Mouse (Mus musculus) erythroblast, adult 5-6 weeks (primary cell): ENCODE data around the gene Npas3. TPM values are rescaled to one million over a fixed set of nuclear protein-coding genes. Genes with fewer than 3 reads are reported as not detected.

Experiments used
- ATAC-seq: replicated peaks from 2 replicates; pipeline ENCODE4 v1.8.0; 2016; ENCODE audit warnings: moderate number of reproducible peaks, mild to moderate bottlenecking, moderate TSS enrichment, inconsistent platforms; ENCODE audit not compliant: poor library complexity, low FRiP score, severe bottlenecking
- total RNA-seq, 2 experiments: library from RNA; stranded (forward) in 1 of 2; stranded (reverse) in 1 of 2; fragments of 150-400 nt in 1 of 2; fragments of 200-764, 138-1000 nt in 1 of 2; gene quantifications; 2 replicates each; pipeline versions ENCODE4 v1.2.3 to v1.2.4; 2015 to 2017; ENCODE audit warnings: low replicate concordance in 2 of 2

The Npas3 gene
- total RNA-seq, 2 experiments from 2014 or later, result not detected

DNA sequence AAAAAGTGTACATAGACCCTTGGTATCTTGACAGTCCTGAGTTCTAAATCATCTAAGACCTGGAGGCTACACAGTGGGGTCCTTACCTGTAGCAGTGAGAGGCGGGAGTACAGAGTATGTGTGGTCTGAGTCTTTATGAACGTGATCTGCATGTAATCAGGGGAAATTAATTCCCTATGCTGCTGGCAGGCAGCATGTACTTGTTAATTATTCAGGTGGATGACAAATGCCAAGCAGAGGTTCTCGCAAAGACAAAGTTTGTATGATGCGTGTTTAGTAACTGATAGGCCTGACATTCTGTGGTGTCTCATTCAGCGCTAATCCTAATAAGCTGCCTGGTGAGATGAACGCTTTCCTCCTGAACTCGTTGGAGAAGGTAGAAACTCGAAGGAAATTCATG, 136.4 kb downstream of the Npas3 start:
- ATAC-seq, result no peak

DNA sequence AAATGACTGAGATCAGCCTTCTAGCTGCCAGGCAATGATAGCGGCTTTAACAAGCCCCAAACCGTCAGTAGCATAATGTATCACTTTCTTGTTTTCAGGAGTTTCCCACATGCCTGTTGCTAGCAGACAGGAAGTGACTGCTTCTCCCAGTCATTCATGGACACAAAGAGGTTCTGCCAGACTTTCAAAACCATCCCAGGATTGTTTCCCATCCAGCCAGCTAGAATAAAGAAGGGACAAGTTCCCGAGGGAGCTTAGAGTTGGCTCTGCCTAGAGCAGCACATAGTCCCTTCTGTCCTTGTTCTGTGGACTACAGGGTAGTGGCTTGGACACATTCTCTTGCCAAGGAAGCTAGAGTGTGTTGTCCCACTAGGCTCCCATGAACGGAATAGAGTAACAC, 157.4 kb downstream of the Npas3 start:
- no peak for ATAC-seq

DNA sequence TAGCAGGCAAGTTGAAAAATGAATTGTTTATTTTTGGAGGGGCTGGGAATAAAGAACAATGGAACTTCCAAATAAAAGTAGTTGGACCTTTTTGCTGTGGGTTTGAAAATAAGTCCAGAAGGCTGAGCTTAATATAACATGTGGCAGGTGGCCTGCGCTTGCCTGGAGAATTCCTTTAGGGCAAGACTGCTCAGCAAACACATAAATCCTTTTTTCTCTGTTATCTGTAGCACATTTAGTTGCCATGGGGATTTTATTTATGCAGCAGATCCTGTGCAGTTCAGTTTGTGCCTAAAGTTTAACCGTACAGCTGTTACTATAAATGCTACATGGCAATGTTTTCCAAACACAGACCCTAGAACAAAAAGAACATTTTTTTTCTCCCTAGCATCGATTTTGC, 159.3 kb downstream of the Npas3 start:
- ATAC-seq, result no peak

DNA sequence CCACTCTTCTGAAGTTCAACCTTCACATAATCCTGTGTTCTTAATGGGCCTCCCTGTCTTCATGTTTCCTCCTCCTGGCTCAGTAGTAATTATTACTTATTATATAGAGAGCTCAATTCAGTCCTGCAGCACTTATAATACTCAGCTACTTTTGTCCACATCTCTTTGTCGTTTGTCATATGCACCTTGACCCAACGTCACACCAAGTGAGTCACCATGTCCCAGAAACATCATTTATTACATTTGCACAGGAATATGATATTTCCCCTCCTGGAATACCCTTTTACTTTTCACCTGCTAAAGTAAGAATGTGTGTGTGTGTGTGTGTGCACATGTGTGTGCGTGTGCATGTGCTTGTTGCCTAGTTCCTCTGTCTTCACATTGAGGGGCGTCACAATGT, 161.2 kb downstream of the Npas3 start:
- no peak for ATAC-seq

DNA sequence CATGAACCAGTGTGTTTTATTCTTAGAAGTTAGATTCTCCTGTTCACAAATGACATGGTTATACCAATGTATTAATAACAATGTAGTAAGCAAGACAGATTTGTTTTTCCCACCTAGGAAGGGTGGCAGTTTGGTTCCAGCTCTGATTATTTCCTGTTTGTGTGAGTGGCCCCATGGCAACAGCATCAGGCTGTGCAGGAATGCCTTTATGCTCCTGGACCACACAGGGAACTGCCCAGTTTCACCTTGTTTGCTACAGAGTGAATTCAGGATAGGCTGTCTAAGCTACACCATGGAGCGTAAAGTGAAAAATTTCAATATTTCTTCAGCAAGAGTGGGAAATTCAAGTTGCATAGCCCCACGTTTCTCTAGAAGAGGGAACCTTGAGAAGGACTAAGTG, 162.2 kb downstream of the Npas3 start:
- no peak for ATAC-seq

DNA sequence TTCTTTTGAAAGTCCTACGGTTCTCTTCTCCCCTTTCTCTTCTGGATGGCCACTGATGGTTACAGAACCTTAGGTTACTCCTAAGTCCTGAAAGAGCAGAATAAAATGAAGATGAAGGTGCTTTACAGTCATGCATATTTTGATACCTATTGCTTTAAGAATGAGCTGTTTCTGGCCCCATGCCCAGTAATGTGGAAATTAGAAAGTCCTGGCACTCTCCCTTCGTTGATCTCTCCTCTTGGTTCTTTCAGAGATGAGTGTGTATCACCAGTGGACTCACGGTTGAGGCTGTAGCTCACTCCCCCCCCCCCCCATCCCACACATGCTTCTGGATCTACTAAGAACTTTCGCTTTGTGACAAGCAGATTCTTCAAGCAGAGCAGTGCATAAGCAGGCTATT, 167.6 kb downstream of the Npas3 start:
- ATAC-seq, result no peak

DNA sequence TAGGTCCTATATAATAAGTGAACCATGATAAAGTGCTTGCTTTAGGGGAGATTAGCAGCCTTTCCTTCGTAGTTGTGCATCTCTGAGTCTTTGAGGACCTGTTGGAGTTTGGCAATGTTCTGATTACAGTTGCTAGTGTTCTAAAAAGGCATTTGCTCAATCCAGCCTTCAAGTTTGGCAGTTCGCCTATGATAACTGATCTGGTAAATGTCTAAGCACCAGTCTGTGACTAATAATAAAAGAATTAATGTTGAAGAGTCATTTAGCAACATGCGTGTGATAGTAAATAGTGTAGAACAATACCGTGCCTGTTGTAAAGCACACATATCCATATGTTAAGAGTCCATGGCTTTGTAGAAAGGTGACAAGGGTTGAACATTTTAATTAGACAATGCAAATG, 173.2 kb downstream of the Npas3 start:
- ATAC-seq, result no peak

DNA sequence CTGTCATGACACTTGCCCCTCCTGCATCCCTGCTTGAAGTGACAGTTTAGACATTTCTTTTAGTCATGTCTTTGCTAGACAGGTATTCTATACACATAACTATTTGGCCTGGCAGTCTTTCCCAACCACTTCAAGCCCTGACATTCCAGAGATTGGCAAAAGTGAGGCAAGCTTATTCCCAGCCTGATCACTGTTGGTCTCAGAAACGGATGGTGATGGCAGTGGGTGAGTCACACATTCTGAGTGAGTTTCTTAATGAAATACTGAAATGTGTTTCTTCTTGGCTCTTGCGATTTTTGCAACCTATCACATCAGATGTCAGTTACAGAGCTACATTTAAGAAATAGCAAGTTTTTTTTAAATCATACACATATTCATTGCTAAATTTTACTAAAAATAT, 175.2 kb downstream of the Npas3 start:
- ATAC-seq, result no peak

DNA sequence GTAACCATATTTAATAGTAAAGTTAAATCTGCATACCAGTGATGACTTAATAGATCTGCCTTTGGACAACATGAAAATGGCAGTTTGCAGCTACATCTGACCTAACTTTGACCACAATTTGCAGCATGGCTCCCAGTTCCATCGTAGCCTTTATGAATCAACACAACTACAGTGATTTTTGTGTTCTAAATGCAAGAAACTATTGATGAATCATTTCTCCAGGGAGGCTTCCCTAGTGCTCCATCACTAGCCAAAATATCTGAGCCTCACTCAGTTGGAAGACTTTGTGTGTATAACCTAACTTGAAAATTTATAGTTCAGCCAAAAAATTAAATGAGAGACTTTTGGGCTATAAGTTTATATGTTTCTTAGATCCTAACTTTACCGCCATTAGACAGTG, 177.5 kb downstream of the Npas3 start:
- no peak for ATAC-seq

DNA sequence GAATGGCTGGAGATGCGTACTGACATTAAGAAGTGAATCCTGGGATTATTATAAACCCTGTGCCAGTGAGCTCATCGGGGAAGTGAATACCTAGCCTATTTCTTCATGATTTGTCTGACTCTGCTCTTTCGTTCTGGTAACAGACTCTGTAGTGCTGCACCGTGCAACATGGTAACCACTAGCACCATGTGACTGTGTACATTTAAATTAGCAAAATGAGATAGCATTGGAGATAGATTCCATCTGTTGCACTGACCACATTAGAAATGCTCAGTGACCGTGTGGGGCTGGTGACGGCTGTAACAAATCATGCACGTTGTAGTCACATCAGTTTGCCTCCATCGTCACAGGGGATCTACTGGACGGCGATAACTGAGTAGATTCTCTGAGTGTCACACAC, 178.7 kb downstream of the Npas3 start:
- ATAC-seq, result no peak

DNA sequence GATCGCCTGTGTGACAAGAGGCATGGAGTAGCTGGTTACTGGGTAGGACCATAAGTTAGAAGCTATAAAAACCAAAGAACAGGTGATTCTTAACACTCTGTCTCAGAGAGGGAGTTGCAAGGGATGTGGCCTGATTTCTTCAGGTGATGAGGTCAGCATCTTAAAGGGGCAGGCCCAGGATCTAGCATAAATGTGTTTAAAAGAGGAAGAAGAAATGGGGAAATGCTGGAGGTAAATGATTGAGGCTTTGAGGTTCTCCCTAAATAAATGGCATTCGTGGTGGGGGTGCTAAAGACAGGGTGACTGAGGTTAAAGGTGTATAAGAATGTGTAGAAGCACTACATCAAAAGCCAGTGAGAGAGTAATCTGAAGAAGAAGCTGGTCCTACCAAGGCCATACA, 193.6 kb downstream of the Npas3 start:
- no peak for ATAC-seq

DNA sequence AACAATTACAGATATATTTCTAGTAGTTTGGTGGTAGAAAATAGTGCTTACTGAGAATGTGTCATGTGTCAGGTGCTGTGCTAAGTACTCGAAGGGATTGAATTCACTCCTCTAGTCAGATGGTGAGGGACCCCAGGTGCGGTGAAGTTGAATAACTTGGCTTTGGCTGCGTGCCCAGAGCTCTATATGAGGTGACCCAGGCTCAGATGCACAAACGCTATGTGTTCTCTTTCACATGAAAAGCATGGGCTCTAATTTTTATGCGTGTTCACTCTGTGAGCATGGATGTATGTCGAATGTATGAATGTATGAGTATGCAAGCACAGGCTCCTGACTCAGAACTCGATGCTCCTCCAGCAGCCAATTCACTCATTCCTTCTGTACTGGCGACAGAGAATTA, 199.0 kb downstream of the Npas3 start:
- ATAC-seq, result no peak

DNA sequence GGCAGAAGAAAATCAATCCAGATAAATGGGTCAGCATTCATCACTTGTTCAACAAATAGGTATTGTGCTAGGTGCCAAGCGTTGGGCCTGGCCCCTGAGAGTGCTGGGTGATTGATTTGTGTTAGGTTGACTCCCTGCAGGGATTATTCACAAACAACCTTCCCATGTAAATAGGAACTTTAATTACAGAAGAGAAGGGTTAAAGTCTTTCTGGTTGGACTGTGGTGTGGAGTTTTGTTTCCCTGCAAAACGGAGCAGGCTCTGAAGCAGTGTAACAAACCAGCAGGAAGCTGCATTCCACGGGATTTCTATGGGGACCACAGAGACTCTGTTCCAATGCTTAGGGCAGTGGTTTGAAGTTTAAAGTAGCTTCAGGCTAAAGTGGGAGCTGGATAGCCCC, 199.6 kb downstream of the Npas3 start:
- no peak for ATAC-seq

DNA sequence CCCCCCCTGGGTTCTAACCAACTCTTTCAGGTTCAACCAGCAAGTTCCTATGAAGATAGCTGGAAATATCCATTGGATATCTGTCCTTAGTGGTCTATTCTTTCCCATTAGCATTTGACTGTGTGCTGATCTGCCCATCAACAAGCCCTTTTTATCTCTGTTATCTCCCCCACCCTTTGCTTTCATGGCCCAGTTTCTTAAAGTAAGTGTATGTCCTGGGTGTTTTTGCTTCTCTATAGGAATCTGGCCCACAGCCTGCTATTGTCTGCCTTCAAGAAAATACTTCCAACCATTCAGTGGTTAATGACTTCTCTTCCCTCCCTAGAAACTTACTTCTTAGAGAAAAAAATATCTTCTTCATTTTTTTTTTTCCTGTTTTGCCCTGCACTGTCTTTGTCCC, 219.1 kb downstream of the Npas3 start:
- no peak for ATAC-seq

DNA sequence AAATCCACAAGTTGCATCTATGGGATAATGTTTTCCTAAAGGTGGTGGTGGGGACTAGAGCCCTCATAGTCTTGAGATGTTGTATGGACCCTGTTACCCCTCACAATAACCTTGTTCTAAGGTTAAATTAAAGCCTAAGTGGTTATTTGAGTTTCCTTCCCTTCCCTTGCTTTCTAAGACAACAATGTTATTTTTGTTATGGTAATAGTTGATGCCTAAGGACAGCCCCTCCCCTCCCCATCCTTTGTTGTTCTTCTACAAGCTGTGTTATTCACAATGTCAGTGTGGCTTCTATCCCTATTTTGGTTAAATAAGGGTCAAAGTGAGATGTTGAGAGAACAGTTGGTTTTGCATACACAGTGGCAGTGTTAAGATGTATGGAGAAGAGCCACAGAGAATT, 226.0 kb downstream of the Npas3 start:
- no peak for ATAC-seq

DNA sequence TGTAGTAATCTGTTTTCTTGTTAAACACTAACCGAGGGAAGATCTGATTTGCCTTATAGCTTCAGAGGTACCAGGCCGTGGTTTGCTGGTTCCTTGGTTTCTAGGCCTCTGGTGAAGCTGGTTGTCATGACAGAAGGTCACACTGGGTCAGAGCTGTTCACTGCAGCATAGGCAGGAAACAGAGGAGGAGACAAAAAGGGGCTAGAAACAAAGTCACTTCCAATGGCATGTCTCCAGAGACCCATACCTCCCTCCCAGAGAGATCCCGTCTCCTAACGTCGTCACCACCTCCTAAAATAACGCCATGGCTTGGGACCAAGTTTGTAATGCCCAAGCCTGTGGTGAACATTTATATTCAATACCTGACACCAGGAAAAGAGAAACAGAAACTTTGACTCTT, 236.4 kb downstream of the Npas3 start:
- no peak for ATAC-seq

DNA sequence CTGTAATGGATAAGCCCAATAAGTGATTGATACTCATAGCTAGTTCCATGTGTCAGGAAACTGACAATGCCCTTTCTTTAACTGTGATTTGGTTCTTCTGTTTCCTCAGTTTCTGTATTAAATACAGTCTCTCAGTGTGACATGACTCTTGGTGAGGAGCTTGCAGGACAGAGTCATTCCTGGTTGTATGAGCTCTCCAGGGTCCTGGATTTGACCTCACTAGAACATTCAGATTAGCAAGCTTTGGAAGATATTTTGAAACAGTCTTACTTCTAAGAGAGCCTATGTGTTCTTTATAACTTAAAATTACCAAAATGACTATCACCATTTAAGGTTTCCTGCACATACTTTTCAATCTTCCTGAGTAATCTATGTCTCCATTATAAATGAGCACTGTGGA, 247.9 kb downstream of the Npas3 start:
- ATAC-seq, result no peak

DNA sequence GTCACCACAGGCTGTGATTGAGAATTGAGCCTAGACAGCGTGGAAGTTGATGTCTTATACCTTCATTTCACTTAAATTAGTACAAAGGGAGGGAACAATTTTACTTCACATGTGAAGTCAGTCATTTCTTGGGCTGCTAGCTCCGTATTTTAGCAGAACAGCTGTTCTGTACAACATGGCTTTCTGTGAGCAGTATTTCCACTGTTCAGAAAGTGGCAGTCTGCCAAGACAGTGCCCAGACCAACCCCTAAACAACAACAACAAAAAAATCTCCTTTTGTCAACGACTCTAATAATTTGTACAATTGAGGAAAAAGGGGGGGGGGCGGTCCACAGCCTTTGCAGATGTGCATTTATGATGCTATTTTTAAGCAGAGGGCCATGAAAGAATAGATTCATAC, 266.4 kb downstream of the Npas3 start:
- ATAC-seq, result no peak

DNA sequence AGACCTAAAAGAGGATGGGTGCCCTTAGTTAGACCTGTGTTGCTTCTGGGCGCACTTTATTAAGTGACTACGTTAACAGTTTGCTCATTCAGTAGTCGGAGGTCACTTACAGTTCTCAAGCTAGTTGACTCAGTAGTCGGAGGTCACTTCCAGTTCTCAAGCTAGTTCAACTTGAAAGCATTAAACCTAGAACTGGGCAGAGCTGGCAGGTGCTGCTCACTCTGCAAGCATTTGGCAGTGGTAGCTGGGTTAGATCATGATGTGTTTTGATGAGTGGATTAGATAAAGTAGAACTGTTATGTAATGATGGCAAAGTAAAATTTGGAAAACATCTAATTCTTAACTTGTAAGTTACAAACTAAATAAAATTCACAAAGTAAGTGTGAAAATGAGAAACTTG, 271.1 kb downstream of the Npas3 start:
- ATAC-seq, result no peak

DNA sequence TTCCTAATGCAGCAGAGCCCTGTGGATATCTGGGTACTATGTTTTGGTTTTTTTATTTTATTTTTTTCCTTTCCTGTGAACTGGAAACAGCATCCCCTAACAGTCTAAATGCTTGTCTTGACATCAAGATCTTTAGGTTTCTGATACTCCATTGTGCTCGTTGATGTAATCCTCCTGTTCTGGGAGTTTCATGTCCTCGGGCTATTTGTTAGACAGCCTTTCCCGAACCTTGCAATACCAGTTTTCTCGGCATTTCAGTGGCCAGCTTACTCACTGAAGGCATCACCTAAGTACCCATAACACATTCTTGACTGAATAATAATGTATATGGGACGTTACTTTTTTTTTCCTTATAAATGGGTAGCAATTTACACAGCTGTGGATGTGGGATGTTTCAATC, 274.2 kb downstream of the Npas3 start:
- ATAC-seq, result no peak

DNA sequence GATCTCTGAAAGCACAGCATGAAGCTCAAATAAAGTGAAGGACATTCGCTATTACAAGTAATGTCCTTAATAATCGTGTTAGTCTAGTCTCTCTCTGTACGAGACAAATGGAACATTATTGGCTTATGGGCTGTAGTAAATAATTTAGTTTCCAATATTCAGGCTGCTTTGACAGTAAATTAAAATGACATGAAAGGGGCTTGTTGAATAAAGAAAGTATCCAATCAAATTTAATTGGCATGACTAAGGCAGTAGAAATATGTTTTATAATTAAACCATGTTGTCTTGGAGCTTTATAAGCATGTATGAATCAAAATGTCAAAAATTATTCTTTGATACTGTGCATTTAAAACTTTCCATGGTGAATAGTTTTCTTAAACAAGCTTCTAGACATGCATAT, 278.6 kb downstream of the Npas3 start:
- ATAC-seq, result no peak

DNA sequence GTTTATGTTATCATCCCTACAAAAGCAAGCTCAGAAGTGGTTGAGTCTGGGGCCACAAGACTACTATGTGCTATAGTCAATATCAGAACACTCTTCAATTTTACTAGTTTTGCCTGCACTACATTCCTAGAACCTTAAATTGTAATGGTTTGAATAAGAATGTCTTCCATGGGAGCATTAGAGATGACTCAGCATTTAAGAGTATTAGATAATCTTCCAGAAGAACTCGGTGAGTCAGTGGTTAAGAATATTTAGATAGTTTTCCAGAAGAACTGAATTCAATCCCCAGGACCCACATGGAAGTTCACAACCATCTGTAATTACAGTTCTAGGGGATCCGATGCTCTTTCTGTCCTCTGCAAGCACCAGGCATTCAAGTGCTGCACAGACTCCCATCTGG, 280.9 kb downstream of the Npas3 start:
- no peak for ATAC-seq

DNA sequence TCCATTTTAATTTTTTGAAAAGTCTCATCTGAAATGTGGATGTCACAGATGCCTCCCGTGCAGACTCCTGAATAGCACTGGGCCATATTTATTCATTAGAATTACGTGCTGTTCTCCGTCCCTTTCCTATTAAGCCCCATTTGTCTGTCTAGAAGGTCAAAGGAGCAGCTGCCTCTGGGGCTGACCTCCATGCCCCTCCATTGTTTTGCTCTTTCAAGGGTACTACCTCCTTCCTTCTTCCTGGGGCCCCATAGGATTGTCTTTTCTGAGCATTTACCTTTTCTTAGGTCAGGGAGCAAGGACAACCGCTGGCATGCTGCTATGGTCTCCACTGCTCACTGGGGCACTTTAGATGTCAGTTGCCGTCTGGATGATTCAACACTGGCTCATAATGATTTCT, 288.3 kb downstream of the Npas3 start:
- ATAC-seq, result no peak
